Comparison of ENCODE assay signal across 9 mouse cellular contexts in the genomic region with DNA sequence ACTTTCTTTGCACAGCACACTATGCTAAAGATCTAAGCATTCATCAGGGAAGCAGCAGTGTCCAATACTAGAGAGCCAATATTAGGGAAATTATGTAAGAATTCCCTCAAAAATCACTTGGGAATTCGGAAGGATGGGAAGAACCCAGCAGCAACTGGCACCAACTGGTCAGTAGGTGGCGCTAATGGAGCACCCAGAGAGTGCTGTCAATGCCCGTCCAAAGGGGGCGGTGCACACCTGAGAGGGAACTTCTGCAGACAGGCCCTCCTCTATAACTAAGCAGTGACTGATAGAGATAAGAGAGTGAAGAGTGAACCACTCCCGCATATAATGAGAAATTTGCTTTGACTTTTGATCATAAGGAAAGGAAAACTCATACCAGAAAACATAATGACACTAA. TPM values are rescaled to one million over a fixed set of nuclear protein-coding genes. Genes with fewer than 3 reads are reported as not detected.
DNase-seq lines count a peak whose midpoint lies in the region; ATAC-seq lines count a peak whose summit lies in the region.
"Had no signal": no experiment of that assay in that cellular context is flagged by ENCODE, and none has a peak within 500 bp of the region (broad histone marks: within the 10 kb centered on the region; RNA-seq: fewer than 3 reads in every experiment).

No protein-coding gene starts in this region.

- H3K9me3 ChIP-seq in embryonic facial prominence, embryonic 11.5 days (replicated peaks; ENCODE audit: control insufficient read depth, low read length): no peaks in the 10 kb centered on the region
- no peaks in the 10 kb centered on the region for H3K9me3 ChIP-seq in heart, embryonic 12.5 days (replicated peaks)
- H3K9me3 ChIP-seq in lung, embryonic 16.5 days (ENCODE audit: control insufficient read depth, low read length): no peaks in the 10 kb centered on the region
- H3K9me3 ChIP-seq: hindbrain, embryonic 15.5 days had no signal

- 8% methylated on average over 5 of the region's 5 CpGs for WGBS in embryonic facial prominence, embryonic 11.5 days
- 4% methylated on average over 5 of the region's 5 CpGs for WGBS in heart, embryonic 12.5 days
- 5% methylated on average over 5 of the region's 5 CpGs for WGBS in lung, embryonic 16.5 days

- H3K4me1 ChIP-seq in embryonic facial prominence, embryonic 11.5 days (ENCODE audit: control insufficient read depth, insufficient read depth, low read length): no peaks in the 10 kb centered on the region
- no peaks in the 10 kb centered on the region for H3K4me1 ChIP-seq in heart, embryonic 12.5 days (replicated peaks)
- no peaks in the 10 kb centered on the region for H3K4me1 ChIP-seq in lung, embryonic 16.5 days (replicated peaks; ENCODE audit: control insufficient read depth, insufficient read depth, low read length)
- H3K4me1 ChIP-seq: hindbrain, embryonic 15.5 days had no signal

- H3K27me3 ChIP-seq in embryonic facial prominence, embryonic 11.5 days (ENCODE audit: control insufficient read depth, insufficient read depth, low read length): no peaks in the 10 kb centered on the region
- H3K27me3 ChIP-seq in heart, embryonic 12.5 days (replicated peaks): no peaks in the 10 kb centered on the region
- H3K27me3 ChIP-seq in lung, embryonic 16.5 days (ENCODE audit: control insufficient read depth, insufficient read depth, low read depth, low read length): no peaks in the 10 kb centered on the region
- H3K27me3 ChIP-seq: hindbrain, embryonic 15.5 days had no signal

- H3K9ac ChIP-seq in embryonic facial prominence, embryonic 11.5 days (replicated peaks; ENCODE audit: low read length): no peak overlapping the region
- H3K9ac ChIP-seq in heart, embryonic 12.5 days: no peak overlapping the region
- no peak overlapping the region for H3K9ac ChIP-seq in lung, embryonic 16.5 days (ENCODE audit: low read length)
- H3K9ac ChIP-seq: hindbrain, embryonic 15.5 days had no signal

- H3K4me3 ChIP-seq in embryonic facial prominence, embryonic 11.5 days (ENCODE audit: low read depth, low read length): no peak overlapping the region
- H3K4me3 ChIP-seq in heart, embryonic 12.5 days: no peak overlapping the region
- no peak overlapping the region for H3K4me3 ChIP-seq in lung, embryonic 16.5 days (ENCODE audit: low read length)
- H3K4me3 ChIP-seq: hindbrain, embryonic 15.5 days had no signal

- ATAC-seq in CD4-positive, CD25-positive, alpha-beta regulatory T cell, adult 4 months: peak; percentile 92
- peak; percentile 86 for ATAC-seq in activated CD4-positive, CD25-positive, alpha-beta regulatory T cell, adult 4 months
- no peak for ATAC-seq in embryonic facial prominence, embryonic 11.5 days (replicated peaks; ENCODE audit: insufficient number of reproducible peaks, low FRiP score, low TSS enrichment, low read depth)
- peak; percentile 55; the same call in 1 of the 2 replicates for ATAC-seq in heart, embryonic 12.5 days (ENCODE audit: insufficient number of reproducible peaks, low FRiP score)
- peak; percentile 70 for ATAC-seq in lung, embryonic 16.5 days (ENCODE audit: low read depth)

- no peak overlapping the region for H3K27ac ChIP-seq in embryonic facial prominence, embryonic 11.5 days (replicated peaks; ENCODE audit: low read depth, low read length)
- no peak overlapping the region for H3K27ac ChIP-seq in heart, embryonic 12.5 days (ENCODE audit: poor library complexity, severe bottlenecking)
- no peak overlapping the region for H3K27ac ChIP-seq in lung, embryonic 16.5 days (ENCODE audit: low read length)
- H3K27ac ChIP-seq: hindbrain, embryonic 15.5 days had no signal

- no peaks in the 10 kb centered on the region for H3K36me3 ChIP-seq in embryonic facial prominence, embryonic 11.5 days (replicated peaks; ENCODE audit: control insufficient read depth, insufficient read depth, low read depth, low read length)
- H3K36me3 ChIP-seq in heart, embryonic 12.5 days: no peaks in the 10 kb centered on the region
- H3K36me3 ChIP-seq in lung, embryonic 16.5 days (ENCODE audit: control insufficient read depth, insufficient read depth, low read length): no peaks in the 10 kb centered on the region
- H3K36me3 ChIP-seq: hindbrain, embryonic 15.5 days had no signal

- H3K4me2 ChIP-seq in embryonic facial prominence, embryonic 11.5 days (ENCODE audit: low read depth, low read length): no peak overlapping the region
- H3K4me2 ChIP-seq in heart, embryonic 12.5 days: no peak overlapping the region
- no peak overlapping the region for H3K4me2 ChIP-seq in lung, embryonic 16.5 days (ENCODE audit: low read depth, low read length)
- H3K4me2 ChIP-seq: hindbrain, embryonic 15.5 days had no signal

- peak; percentile 79 for DNase-seq in embryonic facial prominence, embryonic 11.5 days (ENCODE audit: low spot score)
- peak; percentile 78 to 89 for DNase-seq in kidney, postnatal 36 days
- peak; percentile 50 for DNase-seq in skeletal muscle tissue, adult 2 months (ENCODE audit: low read depth, low spot score)
- peak; percentile 39 to 71 for DNase-seq in urinary bladder, postnatal 4 days (ENCODE audit: low spot score in 2 of 2)

RNA-seq across cellular contexts. Expression of gene Olfr649, which starts 4.0 kb away (rescaled TPM):
- not detected for polyA plus RNA-seq in CD4-positive, CD25-positive, alpha-beta regulatory T cell, adult 4 months (2017; shearing (Covaris generic))
- polyA plus RNA-seq in activated CD4-positive, CD25-positive, alpha-beta regulatory T cell, adult 4 months (2017; shearing (Covaris generic)): not detected
- not detected in 2 replicates for polyA plus RNA-seq in embryonic facial prominence, embryonic 11.5 days (2014; fragmentation: Nextera tagmentation; extraction: Ambion mirVana)
- not detected in 2 replicates for polyA plus RNA-seq in heart, embryonic 12.5 days (2016; fragmentation: Nextera tagmentation; extraction: Ambion mirVana)
- polyA plus RNA-seq in lung, embryonic 16.5 days (2015; fragmentation: Nextera tagmentation; extraction: Ambion mirVana): not detected in 2 replicates
- polyA plus RNA-seq: hindbrain, embryonic 15.5 days had no signal

RNA-seq across cellular contexts. Expression of gene Olfr648, which starts 16.6 kb away (rescaled TPM):
- polyA plus RNA-seq in CD4-positive, CD25-positive, alpha-beta regulatory T cell, adult 4 months (2017; shearing (Covaris generic)): under 1 TPM; 0.20 to 0.23 TPM
- polyA plus RNA-seq in activated CD4-positive, CD25-positive, alpha-beta regulatory T cell, adult 4 months (2017; shearing (Covaris generic)): under 1 TPM; 0.28 to 0.47 TPM
- 0.15 and 0.27 TPM in 2 replicates for polyA plus RNA-seq in embryonic facial prominence, embryonic 11.5 days (2014; fragmentation: Nextera tagmentation; extraction: Ambion mirVana)
- 0.28 and 0.32 TPM in 2 replicates for polyA plus RNA-seq in heart, embryonic 12.5 days (2016; fragmentation: Nextera tagmentation; extraction: Ambion mirVana)
- polyA plus RNA-seq in lung, embryonic 16.5 days (2015; fragmentation: Nextera tagmentation; extraction: Ambion mirVana): 0.16 and 0.21 TPM in 2 replicates

RNA-seq across cellular contexts. Expression of gene Trim6, which starts 18.8 kb away (rescaled TPM):
- polyA plus RNA-seq in CD4-positive, CD25-positive, alpha-beta regulatory T cell, adult 4 months (2017; shearing (Covaris generic)): 1 to 10 TPM in 1 of 2 experiments, under 1 TPM in 1; 0.25 to 2.7 TPM
- 1 to 10 TPM in 1 of 2 experiments, not detected in 1; 1.8 TPM for polyA plus RNA-seq in activated CD4-positive, CD25-positive, alpha-beta regulatory T cell, adult 4 months (2017; shearing (Covaris generic))
- 2.9 and 3.5 TPM in 2 replicates for polyA plus RNA-seq in embryonic facial prominence, embryonic 11.5 days (2014; fragmentation: Nextera tagmentation; extraction: Ambion mirVana)
- polyA plus RNA-seq in heart, embryonic 12.5 days (2016; fragmentation: Nextera tagmentation; extraction: Ambion mirVana): 7.6 and 7.7 TPM in 2 replicates
- polyA plus RNA-seq in lung, embryonic 16.5 days (2015; fragmentation: Nextera tagmentation; extraction: Ambion mirVana): 0.74 and 1.4 TPM in 2 replicates

RNA-seq across cellular contexts. Expression of gene Olfm5, which starts 35.2 kb away (rescaled TPM):
- polyA plus RNA-seq in CD4-positive, CD25-positive, alpha-beta regulatory T cell, adult 4 months (2017; shearing (Covaris generic)): not detected
- polyA plus RNA-seq in activated CD4-positive, CD25-positive, alpha-beta regulatory T cell, adult 4 months (2017; shearing (Covaris generic)): not detected
- polyA plus RNA-seq in embryonic facial prominence, embryonic 11.5 days (2014; fragmentation: Nextera tagmentation; extraction: Ambion mirVana): not detected in 2 replicates
- polyA plus RNA-seq in heart, embryonic 12.5 days (2016; fragmentation: Nextera tagmentation; extraction: Ambion mirVana): not detected in 2 replicates
- 0.20 TPM in 1 of 2 replicates, not detected in the other for polyA plus RNA-seq in lung, embryonic 16.5 days (2015; fragmentation: Nextera tagmentation; extraction: Ambion mirVana)
- polyA plus RNA-seq: hindbrain, embryonic 15.5 days had no signal

RNA-seq across cellular contexts. Expression of gene Trim34a, which starts 44.4 kb away (rescaled TPM):
- 10 to 100 TPM; 71.3 to 83.9 TPM for polyA plus RNA-seq in CD4-positive, CD25-positive, alpha-beta regulatory T cell, adult 4 months (2017; shearing (Covaris generic))
- polyA plus RNA-seq in activated CD4-positive, CD25-positive, alpha-beta regulatory T cell, adult 4 months (2017; shearing (Covaris generic)): 10 to 100 TPM; 48.2 to 67.3 TPM
- polyA plus RNA-seq in embryonic facial prominence, embryonic 11.5 days (2014; fragmentation: Nextera tagmentation; extraction: Ambion mirVana): 0.83 and 0.98 TPM in 2 replicates
- polyA plus RNA-seq in heart, embryonic 12.5 days (2016; fragmentation: Nextera tagmentation; extraction: Ambion mirVana): 2.4 TPM in 2 replicates
- 2.6 and 3.8 TPM in 2 replicates for polyA plus RNA-seq in lung, embryonic 16.5 days (2015; fragmentation: Nextera tagmentation; extraction: Ambion mirVana)
